Mouse (Mus musculus) myocyte (in vitro differentiated cells): ENCODE data around the gene Cracr2b.

Experiments
- CEBPB ChIP-seq: IDR thresholded peaks from 2 replicates; pipeline ENCODE4 v1.6.1; 2011; ENCODE audit warnings: mild to moderate bottlenecking, moderate library complexity; ENCODE audit not compliant: poor library complexity, insufficient read depth, severe bottlenecking
- E2F4 ChIP-seq: IDR thresholded peaks from one replicate; pipeline ENCODE4 v1.6.1; 2011; ENCODE audit warnings: mild to moderate bottlenecking, control low read depth, moderate library complexity; ENCODE audit not compliant: insufficient read depth
- MAX ChIP-seq: IDR thresholded peaks from one replicate; pipeline ENCODE4 v1.6.1; 2011; ENCODE audit warnings: low read depth, mild to moderate bottlenecking, control low read depth
- MYOD1 ChIP-seq, 3 experiments: IDR thresholded peaks; one replicate each; pipeline ENCODE4 v1.6.1; 2011; ENCODE audit warnings: control low read depth in 2 of 3, low read depth in 2 of 3, mild to moderate bottlenecking in 2 of 3, moderate library complexity in 1 of 3; ENCODE audit not compliant: insufficient read length in 2 of 3, control insufficient read depth in 1 of 3
- POLR2A ChIP-seq: IDR thresholded peaks from one replicate; pipeline ENCODE4 v1.6.1; 2011; ENCODE audit warnings: low read depth, mild to moderate bottlenecking, control low read depth, moderate library complexity; ENCODE audit not compliant: insufficient read length
- POLR2AphosphoS2 ChIP-seq: IDR thresholded peaks from one replicate; pipeline ENCODE4 v1.6.1; 2011; ENCODE audit warnings: low read depth, control low read depth; ENCODE audit not compliant: insufficient read length
- SRF ChIP-seq: IDR thresholded peaks from one replicate; pipeline ENCODE4 v1.6.1; 2011; ENCODE audit warnings: low read depth; ENCODE audit not compliant: control insufficient read depth, insufficient read length
- TCF12 ChIP-seq: IDR thresholded peaks from one replicate; pipeline ENCODE4 v1.6.1; 2011; ENCODE audit warnings: mild to moderate bottlenecking, control low read depth; ENCODE audit not compliant: poor library complexity, insufficient read depth, severe bottlenecking
- USF1 ChIP-seq: IDR thresholded peaks from one replicate; pipeline ENCODE4 v1.6.1; 2011; ENCODE audit warnings: low read depth, mild to moderate bottlenecking, control low read depth, moderate library complexity

DNA sequence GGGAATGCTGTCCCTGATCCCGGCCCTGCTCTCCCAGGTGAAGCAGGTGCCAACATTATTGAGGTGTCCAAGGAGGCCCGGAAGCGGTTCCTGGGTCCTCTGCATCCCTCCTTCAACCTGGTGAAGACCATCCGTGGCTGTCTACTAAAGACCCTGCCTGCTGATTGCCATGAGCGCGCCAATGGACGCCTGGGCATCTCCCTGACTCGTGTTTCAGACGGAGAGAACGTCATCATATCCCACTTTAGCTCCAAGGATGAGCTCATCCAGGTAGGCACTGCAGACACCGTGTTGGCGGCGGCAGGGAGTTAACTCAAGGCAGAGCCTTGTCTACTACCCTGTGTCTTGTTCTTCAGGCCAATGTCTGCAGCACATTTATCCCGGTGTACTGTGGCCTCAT is 3.7 kb upstream of the Cracr2b start:
- TF ChIP-seq POLR2A (no peak), MAX (no peak), POLR2AphosphoS2 (no peak), USF1 (no peak), CEBPB (no peak), SRF (no peak), MYOD1 (IDR thresholded peaks at IDR 0.05; ENCODE audit: control insufficient read depth in 1 of 3, insufficient read length in 2 of 3, low read depth in 2 of 3) (no peak), TCF12 (no peak), E2F4 (no peak)
